Mouse (Mus musculus) heart, embryonic 16.5 days (tissue): ENCODE measurements around the gene Cela3b. TPM values are rescaled to one million over a fixed set of nuclear protein-coding genes. Genes with fewer than 3 reads are reported as not detected.

Experiments
- ATAC-seq: fragments of 200-750 bp; cut with Nextera tagmentation; replicated peaks from 2 replicates; pipeline ENCODE4 v1.8.0; 2017; ENCODE audit warnings: moderate number of reproducible peaks; ENCODE audit not compliant: insufficient read depth, low FRiP score; ENCODE audit errors: extremely low read depth
- H3K27ac ChIP-seq: fragments of 300-500 bp; sonication (generic); 2 replicates; pipeline ENCODE4 v1.5.1; 2014; ENCODE audit warnings: mild to moderate bottlenecking, low read length, control low read depth, moderate library complexity
- H3K27me3 ChIP-seq: fragments of 300-500 bp; sonication (generic); 2 replicates; pipeline ENCODE4 v1.6.1; 2014; ENCODE audit warnings: low read length, mixed read lengths; ENCODE audit not compliant: control insufficient read depth, insufficient read depth
- H3K36me3 ChIP-seq: fragments of 300-500 bp; sonication (generic); 2 replicates; pipeline ENCODE4 v1.6.1; 2014; ENCODE audit not compliant: control insufficient read depth, insufficient read depth
- H3K4me1 ChIP-seq: fragments of 300-500 bp; sonication (generic); 2 replicates; pipeline ENCODE4 v1.6.1; 2014; ENCODE audit warnings: low read length, mixed read lengths; ENCODE audit not compliant: control insufficient read depth, insufficient read depth
- H3K4me2 ChIP-seq: fragments of 300-500 bp; sonication (generic); 2 replicates; pipeline ENCODE4 v1.6.1; 2014; ENCODE audit warnings: low read depth, mild to moderate bottlenecking, control low read depth, low read length
- H3K4me3 ChIP-seq: fragments of 300-500 bp; sonication (generic); 2 replicates; pipeline ENCODE4 v1.5.1; 2014; ENCODE audit warnings: mild to moderate bottlenecking, control low read depth, low read length
- H3K9ac ChIP-seq: fragments of 300-500 bp; sonication (generic); 2 replicates; pipeline ENCODE4 v1.6.1; 2014; ENCODE audit warnings: low read length, control low read depth
- H3K9me3 ChIP-seq: fragments of 300-500 bp; sonication (generic); replicated peaks from 2 replicates; pipeline ENCODE4 v1.6.1; 2016; ENCODE audit warnings: low read length; ENCODE audit not compliant: control insufficient read depth
- WGBS: fragments of 180-500 bp; shearing (Covaris S2); extraction: QIAGEN DNeasy Blood & Tissue Kit; methylation state at CpG from one replicate; pipeline ENCODE4 v1.1.7; 2014; 5-methylcytosine and 5-hydroxymethylcytosine counted together
- polyA plus RNA-seq: library from polyadenylated mRNA; unstranded; fragments of >200 nt; fragmentation: Nextera tagmentation; extraction: Ambion mirVana; gene quantifications from 2 replicates; pipeline ENCODE4 v1.2.1, GENCODE M21; 2015

The Cela3b gene
- polyA plus RNA-seq, result 0.35 TPM in 1 of 2 replicates, not detected in the other

DNA sequence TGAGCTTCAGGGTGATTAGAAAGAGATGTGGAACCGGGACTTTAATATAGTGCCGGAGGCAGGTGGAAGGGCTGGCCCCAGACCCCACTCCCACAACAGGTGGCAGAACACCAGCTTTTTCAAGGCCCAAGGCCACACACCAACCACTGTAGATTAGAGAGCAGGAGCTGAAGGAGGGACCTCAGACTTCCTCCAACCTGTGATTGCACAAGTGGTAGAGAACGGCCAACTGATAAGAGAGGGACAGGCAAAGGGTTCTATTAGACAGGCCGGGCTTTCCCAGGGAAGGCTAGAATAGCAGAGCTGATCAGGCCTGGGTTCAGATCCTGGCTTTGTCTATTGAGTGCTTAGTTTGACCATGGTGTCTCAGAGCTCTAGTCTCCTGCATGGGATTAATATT, at the start of gene Cela3b:
Gene Cela3b (minus strand): TSS at position 39 of the 400 bp plus-strand sequence.
- Histone ChIP-seq H3K4me2 (no peak within 1 kb of the TSS), H3K9ac (no peak within 1 kb of the TSS), H3K9me3 (no peaks in the 10 kb centered on the region), H3K4me3 (no peak within 1 kb of the TSS), H3K27ac (no peak within 1 kb of the TSS), H3K27me3 (no peaks in the 10 kb centered on the region), H3K36me3 (no peaks in the 10 kb centered on the region), H3K4me1 (no peaks in the 10 kb centered on the region)
- whole genome bisulfite sequencing, result 61% methylated on average over 4 of the region's 4 CpGs
- no peak for ATAC-seq

GRCm38 (mm10) chr4:137479757-137480156, 49.4 kb upstream of the Cela3b start:
- ATAC-seq, result no peak
- no peaks in the 10 kb centered on the region for H3K27me3 ChIP-seq
- H3K9me3 ChIP-seq, result no peaks in the 10 kb centered on the region
- H3K27ac ChIP-seq, result peak overlapping the region; percentile 79
- H3K9ac ChIP-seq, result peak overlapping the region; percentile 55
- H3K4me2 ChIP-seq, result peak overlapping the region; percentile 30
- H3K4me1 ChIP-seq, result peaks cover 93% of the 10 kb centered on the region
- 12% methylated on average over 6 of the region's 6 CpGs for WGBS
- H3K36me3 ChIP-seq, result no peaks in the 10 kb centered on the region
- no peak overlapping the region for H3K4me3 ChIP-seq

DNA sequence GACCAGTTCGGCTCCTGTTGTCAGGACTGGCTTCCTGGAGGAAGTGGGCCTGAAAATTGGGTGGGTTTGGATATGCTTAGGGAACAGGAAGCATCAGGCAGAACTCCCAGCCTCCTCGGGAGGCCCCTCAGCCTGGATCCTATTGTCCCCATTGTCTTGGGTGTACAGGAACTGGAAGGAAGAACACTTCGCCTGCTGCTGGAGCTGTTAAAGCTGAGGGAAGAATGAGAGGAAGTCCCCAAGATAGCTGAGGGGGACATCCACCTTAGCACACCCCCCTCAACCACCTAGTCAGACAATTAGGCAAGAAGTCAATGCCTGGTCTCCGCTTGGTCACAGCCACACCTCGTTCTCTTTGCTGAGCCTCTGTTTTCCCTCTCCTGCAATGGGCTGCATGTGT, 48.0 kb upstream of the Cela3b start:
- H3K27me3 ChIP-seq, result no peaks in the 10 kb centered on the region
- ATAC-seq, result 0 out of 2 replicates have a peak, but pooled peaks have one; percentile 3
- H3K9me3 ChIP-seq, result no peaks in the 10 kb centered on the region
- no peak overlapping the region for H3K4me3 ChIP-seq
- H3K4me1 ChIP-seq, result peaks cover 94% of the 10 kb centered on the region
- no peak overlapping the region; the same call in 1 of the 2 replicates for H3K9ac ChIP-seq
- no peak overlapping the region for H3K4me2 ChIP-seq
- WGBS, result 62% methylated on average over 5 of the region's 5 CpGs
- H3K36me3 ChIP-seq, result no peaks in the 10 kb centered on the region
- peak overlapping the region; percentile 86 for H3K27ac ChIP-seq

DNA sequence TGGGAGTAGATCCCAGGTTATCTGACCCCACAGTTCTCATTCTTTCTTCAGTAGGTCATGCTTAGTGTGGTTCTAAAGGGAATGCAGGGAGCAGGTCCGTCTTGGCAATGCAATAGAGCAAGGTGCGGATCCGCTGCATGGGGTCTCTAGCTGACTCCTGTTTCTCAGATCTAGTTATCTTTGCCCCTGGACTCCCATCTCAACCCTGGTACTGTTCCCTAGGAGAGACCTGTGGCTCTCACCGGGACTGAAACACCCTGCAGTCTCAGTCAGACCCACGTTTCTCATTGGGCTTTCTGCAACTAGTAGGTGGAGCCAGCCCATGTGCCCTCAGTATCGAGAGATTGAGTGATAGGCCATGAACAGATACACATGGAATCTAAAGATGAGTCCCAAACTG, 47.3 kb upstream of the Cela3b start:
- peak overlapping the region; percentile 66 for H3K9ac ChIP-seq
- no peaks in the 10 kb centered on the region for H3K27me3 ChIP-seq
- no peaks in the 10 kb centered on the region for H3K36me3 ChIP-seq
- H3K9me3 ChIP-seq, result no peaks in the 10 kb centered on the region
- H3K27ac ChIP-seq, result peak overlapping the region; percentile 86
- 44% methylated on average over 6 of the region's 6 CpGs for WGBS
- H3K4me2 ChIP-seq, result peak overlapping the region; percentile 65
- no peak for ATAC-seq
- no peak overlapping the region for H3K4me3 ChIP-seq
- peaks cover 100% of the 10 kb centered on the region for H3K4me1 ChIP-seq

DNA sequence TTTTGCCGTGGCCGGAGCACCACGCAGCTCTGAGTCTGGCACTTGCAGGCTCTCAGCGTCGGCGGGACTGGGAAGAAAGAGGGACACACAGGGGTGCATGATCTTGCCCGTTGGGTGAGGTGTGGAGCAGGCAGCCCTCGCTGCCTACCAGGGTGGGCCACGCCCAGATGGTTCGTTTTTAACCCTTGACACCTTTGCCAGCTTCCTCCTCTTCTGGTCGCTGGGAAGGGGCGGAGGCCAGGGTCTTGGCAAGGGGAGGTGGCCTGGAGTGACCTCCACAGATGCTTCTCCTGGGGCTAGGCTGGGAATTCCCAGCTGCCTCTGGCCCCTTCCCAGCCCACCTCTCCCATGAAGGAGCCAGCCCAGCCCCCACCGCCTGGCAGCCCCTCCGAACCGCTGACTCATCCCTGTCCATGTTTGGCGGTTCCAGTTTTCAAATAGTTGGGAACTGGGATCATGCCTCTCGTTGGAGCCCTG, 46.5 kb upstream of the Cela3b start:
- Histone ChIP-seq H3K36me3 (no peaks in the 10 kb centered on the region), H3K4me3 (peak overlapping the region; percentile 30), H3K4me1 (peaks cover 99% of the 10 kb centered on the region), H3K9me3 (no peaks in the 10 kb centered on the region), H3K4me2 (peak overlapping the region; percentile 65), H3K27ac (peak overlapping the region; percentile 86), H3K27me3 (no peaks in the 10 kb centered on the region), H3K9ac (peak overlapping the region; percentile 66)
- 15% methylated on average over 17 of the region's 17 CpGs for WGBS
- ATAC-seq, result 0 out of 2 replicates have a peak, but pooled peaks have one; percentile 20

GRCm38 (mm10) chr4:137476065-137476760, 45.9 kb upstream of the Cela3b start:
- Histone ChIP-seq H3K4me3 (peak overlapping the region; percentile 30), H3K27me3 (no peaks in the 10 kb centered on the region), H3K9ac (peak overlapping the region; percentile 66), H3K36me3 (no peaks in the 10 kb centered on the region), H3K9me3 (no peaks in the 10 kb centered on the region), H3K4me1 (peaks cover 99% of the 10 kb centered on the region), H3K27ac (peak overlapping the region; percentile 86), H3K4me2 (peak overlapping the region; percentile 65)
- ATAC-seq, result peak; percentile 50; the same call in 1 of the 2 replicates
- WGBS, result 21% methylated on average over 10 of the region's 10 CpGs

DNA sequence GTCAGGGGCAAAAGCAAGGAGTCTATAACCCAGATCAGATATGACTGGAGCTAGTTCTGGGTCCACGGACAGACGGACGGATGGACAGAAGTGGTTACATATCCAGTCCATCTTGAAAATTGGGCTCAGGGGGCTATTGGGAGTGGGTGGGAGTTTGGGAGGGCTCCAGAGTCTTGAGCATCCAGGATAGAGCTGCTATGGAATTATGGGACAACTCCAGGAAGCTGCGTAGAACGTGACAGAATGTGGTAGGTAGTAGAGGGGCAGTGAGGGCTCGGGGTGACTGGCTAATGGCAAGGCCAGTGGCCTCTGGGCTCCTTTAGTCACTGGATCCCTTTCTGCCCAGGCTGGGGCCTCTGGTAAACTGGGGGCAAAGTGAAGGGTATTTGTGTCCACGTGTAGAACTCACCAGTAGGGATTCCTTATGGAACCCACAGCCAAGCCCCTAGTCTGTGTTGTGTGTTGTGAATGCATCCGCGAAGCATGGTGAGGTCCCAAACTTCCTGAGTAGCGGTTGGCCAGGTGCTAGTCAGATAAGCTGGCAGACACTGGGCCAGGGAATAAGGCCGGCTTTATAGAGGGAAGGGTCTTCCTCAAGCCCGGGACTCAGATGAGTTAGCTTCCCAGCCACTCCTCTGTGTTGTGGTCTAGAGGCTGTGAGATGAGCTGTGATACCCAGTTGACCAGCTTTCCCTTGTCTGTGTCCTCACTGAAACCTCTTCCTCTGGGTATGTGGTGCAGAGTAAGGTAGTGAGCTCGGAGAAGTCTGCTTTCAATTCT, 45.1 kb upstream of the Cela3b start:
- Histone ChIP-seq H3K4me3 (no peak overlapping the region), H3K9ac (no peak overlapping the region; the same call in 1 of the 2 replicates)
- 58% methylated on average over 13 of the region's 13 CpGs for WGBS

GRCm38 (mm10) chr4:137474694-137475093, 44.4 kb upstream of the Cela3b start:
- Histone ChIP-seq H3K4me1 (peaks cover 98% of the 10 kb centered on the region), H3K27ac (peak overlapping the region; percentile 86), H3K27me3 (no peaks in the 10 kb centered on the region), H3K9me3 (no peaks in the 10 kb centered on the region), H3K9ac (peak overlapping the region; percentile 59), H3K4me3 (no peak overlapping the region), H3K4me2 (peak overlapping the region; percentile 82), H3K36me3 (no peaks in the 10 kb centered on the region)
- ATAC-seq, result no peak
- WGBS, result 63% methylated on average over 7 of the region's 7 CpGs

More for the DNA sequence above, 45.1 kb upstream of the Cela3b start:
- no peak for ATAC-seq
- H3K27me3 ChIP-seq, result no peaks in the 10 kb centered on the region
- H3K27ac ChIP-seq, result peak overlapping the region; percentile 86
- H3K9me3 ChIP-seq, result no peaks in the 10 kb centered on the region
- peaks cover 99% of the 10 kb centered on the region for H3K4me1 ChIP-seq
- H3K36me3 ChIP-seq, result no peaks in the 10 kb centered on the region
- H3K4me2 ChIP-seq, result peak overlapping the region; percentile 82
